Mouse (Mus musculus): Measurements from ENCODE around the gene Chic2. TPM values are rescaled to one million over a fixed set of nuclear protein-coding genes. Genes with fewer than 3 reads are reported as not detected.

Gene Chic2
- polyA plus RNA-seq, 1 experiment from 2014 or later: 15.1 TPM

- Histone ChIP-seq H3K36me3 (ENCODE audit: control insufficient read depth, insufficient read depth) (no peaks in the 10 kb centered on the region), H3K27ac (ENCODE audit: low read length) (no peak overlapping the region), H3K4me3 (ENCODE audit: low read depth, low read length) (no peak overlapping the region), H3K9me3 (replicated peaks; ENCODE audit: control insufficient read depth, low read length) (no peaks in the 10 kb centered on the region), H3K9ac (ENCODE audit: low read depth, low read length) (no peak overlapping the region), H3K4me1 (ENCODE audit: control insufficient read depth, low read depth, low read length) (no peaks in the 10 kb centered on the region), H3K27me3 (ENCODE audit: control insufficient read depth, insufficient read depth, low read depth, low read length) (peaks cover 96% of the 10 kb centered on the region), H3K4me2 (ENCODE audit: low read depth, low read length) (no peak overlapping the region)
- WGBS (ENCODE audit: insufficient replicate concordance): 1% methylated on average over 19 of the region's 19 CpGs
- no peak for ATAC-seq (ENCODE audit: low read depth)
Measured at GRCm38 (mm10) chr5:75077051-75077380, 32.4 kb upstream of the Chic2 start.

DNA sequence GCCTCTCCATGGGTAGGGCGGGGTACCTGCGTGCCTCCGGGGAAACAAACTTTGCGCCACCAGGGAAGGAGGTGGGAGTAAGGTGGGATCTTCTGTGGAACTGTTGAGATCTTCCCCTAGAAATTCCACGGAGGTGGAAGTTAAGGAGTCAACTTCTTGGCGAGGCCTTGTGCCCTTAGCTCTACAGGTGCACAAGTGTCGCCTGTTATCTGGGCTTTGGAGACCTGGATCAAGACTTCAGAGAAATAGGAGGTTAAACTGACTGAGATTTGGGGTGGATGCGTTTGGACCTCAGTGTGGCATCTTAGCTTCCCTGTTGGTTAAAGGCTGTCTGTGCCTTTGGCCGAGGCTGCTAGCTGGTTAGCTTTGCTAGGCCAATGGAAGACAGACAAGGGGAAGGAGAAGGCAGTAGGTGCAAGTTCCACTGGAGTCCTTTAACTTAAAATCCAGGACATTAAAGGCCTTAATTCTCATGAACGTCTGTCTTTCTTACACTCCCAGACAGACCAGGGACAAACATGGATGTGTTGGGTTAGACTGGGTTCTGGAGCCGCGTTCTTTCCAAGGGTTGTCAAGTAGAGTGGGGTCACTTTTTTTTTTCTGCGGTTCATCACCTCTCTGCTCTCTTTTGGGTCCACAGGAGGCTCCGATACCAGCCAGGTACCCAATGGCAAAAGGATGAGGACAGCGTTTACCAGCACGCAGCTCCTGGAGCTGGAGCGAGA, 31.9 kb upstream of the Chic2 start:
- H3K4me3 ChIP-seq (ENCODE audit: low read depth, low read length): no peak overlapping the region
- no peaks in the 10 kb centered on the region for H3K4me1 ChIP-seq (ENCODE audit: control insufficient read depth, low read depth, low read length)
- ATAC-seq (ENCODE audit: low read depth): no peak
- H3K27me3 ChIP-seq (ENCODE audit: control insufficient read depth, insufficient read depth, low read depth, low read length): peaks cover 98% of the 10 kb centered on the region
- no peak overlapping the region for H3K9ac ChIP-seq (ENCODE audit: low read depth, low read length)
- no peak overlapping the region for H3K27ac ChIP-seq (ENCODE audit: low read length)
- H3K4me2 ChIP-seq (ENCODE audit: low read depth, low read length): no peak overlapping the region
- no peaks in the 10 kb centered on the region for H3K9me3 ChIP-seq (replicated peaks; ENCODE audit: control insufficient read depth, low read length)
- 4% methylated on average over 17 of the region's 17 CpGs for WGBS (ENCODE audit: insufficient replicate concordance)
- H3K36me3 ChIP-seq (ENCODE audit: control insufficient read depth, insufficient read depth): no peaks in the 10 kb centered on the region

DNA sequence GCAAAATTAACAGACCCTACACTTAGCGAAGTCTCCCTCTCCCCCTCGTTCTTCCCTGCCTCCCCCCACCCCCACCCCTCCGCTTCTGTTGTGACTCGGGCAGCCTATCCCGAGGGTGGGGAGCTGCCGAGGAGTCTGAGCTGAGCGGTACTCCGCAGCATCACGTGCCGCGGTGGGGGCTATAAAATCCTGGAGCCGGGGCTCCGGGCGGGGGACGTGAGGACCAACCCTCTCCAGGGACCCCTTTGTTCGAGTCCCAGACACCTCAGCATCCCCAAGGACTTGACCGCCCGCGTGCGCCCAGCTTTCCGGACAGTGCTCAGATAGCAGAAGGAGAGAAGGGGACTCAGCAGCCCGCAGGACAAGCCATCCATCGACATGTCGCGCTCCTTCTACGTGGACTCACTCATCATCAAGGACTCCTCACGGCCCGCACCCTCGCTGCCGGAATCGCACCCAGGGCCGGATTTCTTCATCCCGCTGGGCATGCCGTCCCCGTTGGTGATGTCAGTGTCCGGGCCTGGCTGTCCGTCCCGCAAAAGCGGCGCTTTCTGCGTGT, 30.9 kb upstream of the Chic2 start, which contains the start of gene Gsx2:
Gene Gsx2, plus strand, starts transcription at position 219 of the 559 bp plus-strand sequence.
- no peak within 1 kb of the TSS for H3K4me3 ChIP-seq (ENCODE audit: low read depth, low read length)
- under 1% methylated on average over 41 of the region's 41 CpGs for WGBS (ENCODE audit: insufficient replicate concordance)
- H3K27me3 ChIP-seq (ENCODE audit: control insufficient read depth, insufficient read depth, low read depth, low read length): peaks cover 98% of the 10 kb centered on the region
- no peak within 1 kb of the TSS for H3K4me2 ChIP-seq (ENCODE audit: low read depth, low read length)
- H3K9me3 ChIP-seq (replicated peaks; ENCODE audit: control insufficient read depth, low read length): no peaks in the 10 kb centered on the region
- no peak within 1 kb of the TSS for H3K27ac ChIP-seq (ENCODE audit: low read length)
- H3K36me3 ChIP-seq (ENCODE audit: control insufficient read depth, insufficient read depth): no peaks in the 10 kb centered on the region
- H3K9ac ChIP-seq (ENCODE audit: low read depth, low read length): no peak within 1 kb of the TSS
- ATAC-seq (ENCODE audit: low read depth): no peak
- no peaks in the 10 kb centered on the region for H3K4me1 ChIP-seq (ENCODE audit: control insufficient read depth, low read depth, low read length)

GRCm38 (mm10) chr5:75074537-75075382, 30.2 kb upstream of the Chic2 start:
- 2% methylated on average over 15 of the region's 15 CpGs for WGBS (ENCODE audit: insufficient replicate concordance)
- no peaks in the 10 kb centered on the region for H3K36me3 ChIP-seq (ENCODE audit: control insufficient read depth, insufficient read depth)
- peaks cover 98% of the 10 kb centered on the region for H3K27me3 ChIP-seq (ENCODE audit: control insufficient read depth, insufficient read depth, low read depth, low read length)
- ATAC-seq (ENCODE audit: low read depth): no peak
- no peaks in the 10 kb centered on the region for H3K9me3 ChIP-seq (replicated peaks; ENCODE audit: control insufficient read depth, low read length)
- H3K4me1 ChIP-seq (ENCODE audit: control insufficient read depth, low read depth, low read length): no peaks in the 10 kb centered on the region
- no peak overlapping the region for H3K9ac ChIP-seq (ENCODE audit: low read depth, low read length)
- no peak overlapping the region for H3K4me3 ChIP-seq (ENCODE audit: low read depth, low read length)
- no peak overlapping the region for H3K27ac ChIP-seq (ENCODE audit: low read length)
- H3K4me2 ChIP-seq (ENCODE audit: low read depth, low read length): no peak overlapping the region

GRCm38 (mm10) chr5:75074132-75074531, 29.6 kb upstream of the Chic2 start:
- no peaks in the 10 kb centered on the region for H3K4me1 ChIP-seq (ENCODE audit: control insufficient read depth, low read depth, low read length)
- H3K27ac ChIP-seq (ENCODE audit: low read length): no peak overlapping the region
- 6% methylated on average over 4 of the region's 4 CpGs for WGBS (ENCODE audit: insufficient replicate concordance)
- no peak overlapping the region for H3K4me3 ChIP-seq (ENCODE audit: low read depth, low read length)
- no peak overlapping the region for H3K4me2 ChIP-seq (ENCODE audit: low read depth, low read length)
- no peaks in the 10 kb centered on the region for H3K36me3 ChIP-seq (ENCODE audit: control insufficient read depth, insufficient read depth)
- ATAC-seq (ENCODE audit: low read depth): no peak
- H3K9ac ChIP-seq (ENCODE audit: low read depth, low read length): no peak overlapping the region
- no peaks in the 10 kb centered on the region for H3K9me3 ChIP-seq (replicated peaks; ENCODE audit: control insufficient read depth, low read length)
- peaks cover 98% of the 10 kb centered on the region for H3K27me3 ChIP-seq (ENCODE audit: control insufficient read depth, insufficient read depth, low read depth, low read length)

DNA sequence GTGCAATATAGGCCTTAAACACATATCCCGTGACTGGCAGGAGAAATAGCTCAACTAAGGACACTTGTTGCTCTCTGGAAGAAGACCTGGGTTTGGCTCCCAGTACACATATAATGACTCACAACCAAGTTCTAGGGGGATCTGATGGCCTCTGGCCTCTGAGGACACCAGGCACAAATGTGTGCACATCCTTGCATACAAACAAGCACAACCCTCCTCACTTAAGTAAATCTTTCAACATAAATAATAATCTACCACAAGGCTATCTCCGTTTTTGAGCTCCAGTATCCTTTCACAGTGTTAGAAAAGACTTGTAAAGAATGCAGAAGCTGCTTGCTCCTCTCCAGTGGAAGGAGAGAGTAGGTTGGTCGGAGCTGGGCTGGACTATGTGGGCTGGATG, 29.1 kb upstream of the Chic2 start:
- H3K4me3 ChIP-seq (ENCODE audit: low read depth, low read length): no peak overlapping the region
- no peak overlapping the region for H3K27ac ChIP-seq (ENCODE audit: low read length)
- WGBS (ENCODE audit: insufficient replicate concordance): 3% methylated on average over 3 of the region's 3 CpGs
- no peak overlapping the region for H3K9ac ChIP-seq (ENCODE audit: low read depth, low read length)
- H3K4me2 ChIP-seq (ENCODE audit: low read depth, low read length): no peak overlapping the region
- H3K36me3 ChIP-seq (ENCODE audit: control insufficient read depth, insufficient read depth): no peaks in the 10 kb centered on the region
- H3K9me3 ChIP-seq (replicated peaks; ENCODE audit: control insufficient read depth, low read length): no peaks in the 10 kb centered on the region
- ATAC-seq (ENCODE audit: low read depth): no peak
- H3K27me3 ChIP-seq (ENCODE audit: control insufficient read depth, insufficient read depth, low read depth, low read length): peaks cover 98% of the 10 kb centered on the region
- no peaks in the 10 kb centered on the region for H3K4me1 ChIP-seq (ENCODE audit: control insufficient read depth, low read depth, low read length)

GRCm38 (mm10) chr5:75073167-75073566, 28.6 kb upstream of the Chic2 start:
- Histone ChIP-seq H3K27me3 (ENCODE audit: control insufficient read depth, insufficient read depth, low read depth, low read length) (peaks cover 98% of the 10 kb centered on the region), H3K4me1 (ENCODE audit: control insufficient read depth, low read depth, low read length) (no peaks in the 10 kb centered on the region), H3K36me3 (ENCODE audit: control insufficient read depth, insufficient read depth) (no peaks in the 10 kb centered on the region), H3K9ac (ENCODE audit: low read depth, low read length) (no peak overlapping the region), H3K4me2 (ENCODE audit: low read depth, low read length) (no peak overlapping the region), H3K27ac (ENCODE audit: low read length) (no peak overlapping the region), H3K4me3 (ENCODE audit: low read depth, low read length) (no peak overlapping the region), H3K9me3 (replicated peaks; ENCODE audit: control insufficient read depth, low read length) (no peaks in the 10 kb centered on the region)
- WGBS (ENCODE audit: insufficient replicate concordance): 32% methylated on average over 1 of the region's 1 CpGs
- no peak for ATAC-seq (ENCODE audit: low read depth)

DNA sequence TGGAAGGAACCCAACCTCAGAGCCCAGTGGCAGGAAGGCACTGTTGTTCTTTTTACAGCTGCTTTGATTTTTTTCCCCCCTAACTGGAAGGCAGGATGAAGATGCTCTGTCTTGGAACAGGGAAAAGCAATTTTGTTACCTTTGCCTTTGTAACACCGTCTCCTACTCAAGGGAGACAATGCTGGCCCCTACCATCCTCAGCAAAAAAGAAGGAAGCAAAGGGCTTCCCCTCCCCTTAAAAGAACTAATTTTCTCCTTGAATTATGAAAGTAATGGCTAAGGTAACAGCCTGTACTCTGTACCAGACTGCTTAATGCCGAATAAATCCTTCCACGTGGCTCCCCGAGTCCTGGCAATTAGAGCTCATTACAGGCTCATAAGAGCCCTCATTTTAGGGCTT, 28.0 kb upstream of the Chic2 start:
- Histone ChIP-seq H3K4me2 (ENCODE audit: low read depth, low read length) (no peak overlapping the region), H3K4me1 (ENCODE audit: control insufficient read depth, low read depth, low read length) (no peaks in the 10 kb centered on the region), H3K27ac (ENCODE audit: low read length) (no peak overlapping the region), H3K27me3 (ENCODE audit: control insufficient read depth, insufficient read depth, low read depth, low read length) (peaks cover 98% of the 10 kb centered on the region), H3K9ac (ENCODE audit: low read depth, low read length) (no peak overlapping the region), H3K4me3 (ENCODE audit: low read depth, low read length) (no peak overlapping the region), H3K9me3 (replicated peaks; ENCODE audit: control insufficient read depth, low read length) (no peaks in the 10 kb centered on the region), H3K36me3 (ENCODE audit: control insufficient read depth, insufficient read depth) (no peaks in the 10 kb centered on the region)
- ATAC-seq (ENCODE audit: low read depth): no peak
- WGBS (ENCODE audit: insufficient replicate concordance): 4% methylated on average over 4 of the region's 4 CpGs

- WGBS (ENCODE audit: insufficient replicate concordance): 3% methylated on average over 10 of the region's 10 CpGs
Measured at GRCm38 (mm10) chr5:75071951-75072350, 27.4 kb upstream of the Chic2 start.

More at GRCm38 (mm10) chr5:75071951-75072350, 27.4 kb upstream of the Chic2 start:
- H3K4me2 ChIP-seq (ENCODE audit: low read depth, low read length): no peak overlapping the region
- H3K4me3 ChIP-seq (ENCODE audit: low read depth, low read length): no peak overlapping the region
- H3K27me3 ChIP-seq (ENCODE audit: control insufficient read depth, insufficient read depth, low read depth, low read length): peaks cover 99% of the 10 kb centered on the region
- H3K27ac ChIP-seq (ENCODE audit: low read length): no peak overlapping the region
- no peak for ATAC-seq (ENCODE audit: low read depth)
- no peaks in the 10 kb centered on the region for H3K36me3 ChIP-seq (ENCODE audit: control insufficient read depth, insufficient read depth)
- no peak overlapping the region for H3K9ac ChIP-seq (ENCODE audit: low read depth, low read length)
- H3K4me1 ChIP-seq (ENCODE audit: control insufficient read depth, low read depth, low read length): no peaks in the 10 kb centered on the region; the same call in 1 of the 2 replicates
- no peaks in the 10 kb centered on the region for H3K9me3 ChIP-seq (replicated peaks; ENCODE audit: control insufficient read depth, low read length)

Data from liver, embryonic 16.5 days (tissue).